Mouse (Mus musculus) forebrain, embryonic 16.5 days (tissue): ENCODE data around the gene Pard3b. TPM values are rescaled to one million over a fixed set of nuclear protein-coding genes. Genes with fewer than 3 reads are reported as not detected.

Experiments used
- ATAC-seq: fragments of 200-750 bp; cut with Nextera tagmentation; 2 replicates; pipeline ENCODE4 v1.8.0; 2017; ENCODE audit warnings: mild to moderate bottlenecking, moderate library complexity
- H3K27ac ChIP-seq: fragments of 300-500 bp; sonication (generic); 2 replicates; pipeline ENCODE4 v1.5.1; 2014; ENCODE audit warnings: low read length, control low read depth
- H3K27me3 ChIP-seq: fragments of 300-500 bp; sonication (generic); replicated peaks from 2 replicates; pipeline ENCODE4 v1.6.1; 2014; ENCODE audit warnings: low read length; ENCODE audit not compliant: control insufficient read depth, insufficient read depth
- H3K36me3 ChIP-seq: fragments of 300-500 bp; sonication (generic); 2 replicates; pipeline ENCODE4 v1.6.1; 2014; ENCODE audit not compliant: control insufficient read depth, insufficient read depth
- H3K4me1 ChIP-seq: fragments of 300-500 bp; sonication (generic); replicated peaks from 2 replicates; pipeline ENCODE4 v1.6.1; 2014; ENCODE audit warnings: low read length; ENCODE audit not compliant: control insufficient read depth, insufficient read depth
- H3K4me2 ChIP-seq: fragments of 300-500 bp; sonication (generic); 2 replicates; pipeline ENCODE4 v1.6.1; 2014; ENCODE audit warnings: mild to moderate bottlenecking, low read length, control low read depth
- H3K4me3 ChIP-seq: fragments of 300-500 bp; sonication (generic); replicated peaks from 2 replicates; pipeline ENCODE4 v1.5.1; 2014; ENCODE audit warnings: mild to moderate bottlenecking, low read length, control low read depth
- H3K9ac ChIP-seq: fragments of 300-500 bp; sonication (generic); replicated peaks from 2 replicates; pipeline ENCODE4 v1.6.1; 2014; ENCODE audit warnings: low read depth, low read length, control low read depth
- H3K9me3 ChIP-seq: fragments of 300-500 bp; sonication (generic); 2 replicates; pipeline ENCODE4 v1.6.1; 2016; ENCODE audit warnings: low read length; ENCODE audit not compliant: control insufficient read depth
- WGBS: fragments of 180-500 bp; shearing (Covaris S2); extraction: QIAGEN DNeasy Blood & Tissue Kit; methylation state at CpG from one replicate; pipeline ENCODE4 v1.1.7; 2014; 5-methylcytosine and 5-hydroxymethylcytosine counted together
- polyA plus RNA-seq: library from polyadenylated mRNA; unstranded; fragments of >200 nt; fragmentation: Nextera tagmentation; extraction: Ambion mirVana; gene quantifications from 2 replicates; pipeline ENCODE4 v1.2.1, GENCODE M21; 2015

Gene Pard3b
- polyA plus RNA-seq, 1 experiment from 2014 or later = 6.3 TPM

- H3K4me2 ChIP-seq = no peak overlapping the region
- no peaks in the 10 kb centered on the region for H3K4me1 ChIP-seq
- no peak overlapping the region for H3K4me3 ChIP-seq
- no peak overlapping the region for H3K9ac ChIP-seq
- no peak overlapping the region for H3K27ac ChIP-seq
- no peaks in the 10 kb centered on the region for H3K9me3 ChIP-seq
- no peaks in the 10 kb centered on the region for H3K27me3 ChIP-seq
- 92% methylated on average over 2 of the region's 2 CpGs for WGBS
- no peak for ATAC-seq
- H3K36me3 ChIP-seq = no peaks in the 10 kb centered on the region
These were observed 994.3 kb downstream of the Pard3b start for GRCm38 (mm10) chr1:62632886-62633285.

GRCm38 (mm10) chr1:62635203-62635602, 996.6 kb downstream of the Pard3b start:
- Histone ChIP-seq H3K9ac (no peak overlapping the region), H3K36me3 (no peaks in the 10 kb centered on the region), H3K9me3 (no peaks in the 10 kb centered on the region), H3K4me2 (no peak overlapping the region), H3K27ac (no peak overlapping the region), H3K27me3 (no peaks in the 10 kb centered on the region), H3K4me1 (no peaks in the 10 kb centered on the region), H3K4me3 (no peak overlapping the region)
- 83% methylated on average over 6 of the region's 6 CpGs for WGBS
- no peak for ATAC-seq

GRCm38 (mm10) chr1:62636906-62637673, 998.5 kb downstream of the Pard3b start:
- ATAC-seq = no peak
- Histone ChIP-seq H3K27ac (no peak overlapping the region), H3K9me3 (no peaks in the 10 kb centered on the region), H3K27me3 (no peaks in the 10 kb centered on the region), H3K4me2 (no peak overlapping the region), H3K4me3 (no peak overlapping the region), H3K4me1 (no peaks in the 10 kb centered on the region), H3K9ac (no peak overlapping the region), H3K36me3 (no peaks in the 10 kb centered on the region)
- 94% methylated on average over 6 of the region's 6 CpGs for WGBS

- H3K9ac ChIP-seq = no peak overlapping the region
- H3K36me3 ChIP-seq = no peaks in the 10 kb centered on the region
- H3K4me3 ChIP-seq = no peak overlapping the region
- 87% methylated on average over 11 of the region's 11 CpGs for WGBS
- ATAC-seq = no peak
- no peaks in the 10 kb centered on the region for H3K4me1 ChIP-seq
- H3K27me3 ChIP-seq = no peaks in the 10 kb centered on the region
- no peak overlapping the region for H3K4me2 ChIP-seq
- H3K27ac ChIP-seq = no peak overlapping the region
- H3K9me3 ChIP-seq = no peaks in the 10 kb centered on the region
These were observed 1000.4 kb downstream of the Pard3b start for GRCm38 (mm10) chr1:62639012-62639411.

- ATAC-seq = no peak
- no peak overlapping the region for H3K27ac ChIP-seq
- H3K9me3 ChIP-seq = no peaks in the 10 kb centered on the region
- H3K4me2 ChIP-seq = no peak overlapping the region
- 85% methylated on average over 4 of the region's 4 CpGs for WGBS
- H3K4me1 ChIP-seq = no peaks in the 10 kb centered on the region
- H3K4me3 ChIP-seq = no peak overlapping the region
- no peak overlapping the region for H3K9ac ChIP-seq
- H3K36me3 ChIP-seq = no peaks in the 10 kb centered on the region
- no peaks in the 10 kb centered on the region for H3K27me3 ChIP-seq
These were observed 1000.8 kb downstream of the Pard3b start for GRCm38 (mm10) chr1:62639440-62639839.

GRCm38 (mm10) chr1:62644631-62645278, 1006.1 kb downstream of the Pard3b start:
- Histone ChIP-seq H3K9me3 (no peaks in the 10 kb centered on the region), H3K4me2 (no peak overlapping the region), H3K4me1 (no peaks in the 10 kb centered on the region), H3K36me3 (no peaks in the 10 kb centered on the region), H3K27ac (no peak overlapping the region), H3K4me3 (no peak overlapping the region), H3K9ac (no peak overlapping the region), H3K27me3 (no peaks in the 10 kb centered on the region)
- no peak for ATAC-seq
- 84% methylated on average over 8 of the region's 8 CpGs for WGBS

- no peaks in the 10 kb centered on the region for H3K27me3 ChIP-seq
- no peak overlapping the region for H3K4me2 ChIP-seq
- H3K4me1 ChIP-seq = no peaks in the 10 kb centered on the region
- no peaks in the 10 kb centered on the region for H3K9me3 ChIP-seq
- 90% methylated on average over 2 of the region's 2 CpGs for WGBS
- H3K27ac ChIP-seq = no peak overlapping the region
- no peak for ATAC-seq
- H3K4me3 ChIP-seq = no peak overlapping the region
- H3K9ac ChIP-seq = no peak overlapping the region
- no peaks in the 10 kb centered on the region for H3K36me3 ChIP-seq
These were observed 1008.2 kb downstream of the Pard3b start for GRCm38 (mm10) chr1:62646812-62647211.

GRCm38 (mm10) chr1:62648116-62648515, 1009.5 kb downstream of the Pard3b start:
- no peak for ATAC-seq
- Histone ChIP-seq H3K9ac (no peak overlapping the region), H3K36me3 (no peaks in the 10 kb centered on the region)

GRCm38 (mm10) chr1:62648591-62648990, 1010.0 kb downstream of the Pard3b start:
- H3K4me2 ChIP-seq = no peak overlapping the region
- WGBS = 36% methylated on average over 5 of the region's 5 CpGs

More at GRCm38 (mm10) chr1:62648116-62648515, 1009.5 kb downstream of the Pard3b start:
- WGBS = 43% methylated on average over 6 of the region's 6 CpGs
- no peak overlapping the region for H3K27ac ChIP-seq
- H3K4me2 ChIP-seq = no peak overlapping the region
- H3K9me3 ChIP-seq = no peaks in the 10 kb centered on the region
- H3K4me1 ChIP-seq = no peaks in the 10 kb centered on the region
- no peaks in the 10 kb centered on the region for H3K27me3 ChIP-seq
- no peak overlapping the region for H3K4me3 ChIP-seq

More at GRCm38 (mm10) chr1:62648591-62648990, 1010.0 kb downstream of the Pard3b start:
- Histone ChIP-seq H3K36me3 (no peaks in the 10 kb centered on the region), H3K4me1 (no peaks in the 10 kb centered on the region), H3K9me3 (no peaks in the 10 kb centered on the region), H3K27ac (no peak overlapping the region), H3K27me3 (no peaks in the 10 kb centered on the region), H3K9ac (no peak overlapping the region), H3K4me3 (no peak overlapping the region)
- no peak for ATAC-seq
